8 mouse cellular contexts compared by ENCODE assay signal in the genomic region with DNA sequence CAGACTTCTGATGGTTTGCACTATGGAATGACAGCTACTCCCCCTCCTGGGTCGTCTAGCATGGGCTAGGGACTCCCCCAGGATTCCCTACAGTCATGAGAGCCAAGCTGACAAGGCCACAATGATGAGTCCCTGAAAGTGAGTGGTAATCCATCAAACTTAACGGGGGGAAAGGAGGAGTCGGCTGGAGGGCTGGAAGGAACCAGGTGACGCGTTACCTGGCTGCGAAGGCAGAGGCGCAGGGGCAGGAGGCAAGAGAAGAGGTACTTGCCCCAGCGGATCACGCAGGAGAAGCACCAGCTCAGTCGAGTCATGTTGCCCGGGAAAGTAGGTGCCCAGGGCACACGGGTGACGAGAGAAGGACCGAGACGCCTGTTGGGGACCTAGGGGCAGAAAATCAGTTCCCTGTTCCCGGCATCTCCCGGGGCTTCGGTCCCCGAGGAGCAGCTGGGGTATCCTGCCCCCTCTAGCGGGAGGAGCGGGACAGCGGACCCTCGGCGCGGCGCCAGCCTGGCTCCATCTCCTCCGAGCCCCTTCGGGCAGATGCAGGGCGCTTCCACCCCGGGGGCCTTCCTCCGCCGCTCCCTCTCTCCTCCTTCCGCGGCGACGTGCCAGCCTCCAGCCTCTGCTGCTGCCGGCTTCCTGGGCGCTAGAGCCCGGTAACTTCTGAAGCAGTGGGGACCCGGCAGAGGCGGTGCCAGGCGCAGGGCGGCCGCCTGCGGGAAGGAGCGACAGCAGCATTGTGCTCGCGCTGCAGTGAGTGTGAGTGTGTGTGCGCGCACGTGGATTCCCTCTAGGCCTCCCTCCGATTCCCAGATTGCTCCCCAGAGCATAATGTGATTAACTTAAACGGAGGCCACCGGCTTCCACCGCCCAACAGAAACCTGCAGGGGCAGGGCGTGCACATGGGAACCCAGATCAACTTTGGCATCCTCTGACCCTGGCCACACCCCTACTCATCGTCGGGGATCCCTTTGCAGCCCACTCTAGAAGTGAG. TPM values are rescaled to one million over a fixed set of nuclear protein-coding genes. Genes with fewer than 3 reads are reported as not detected.
DNase-seq lines count a peak whose midpoint lies in the region; ATAC-seq and TF ChIP-seq lines count a peak whose summit lies in the region.

No protein-coding gene starts in this region.

- peak overlapping the region; percentile 55 for H3K4me3 ChIP-seq in heart, embryonic 12.5 days
- peak overlapping the region; percentile 39 for H3K4me3 ChIP-seq in small intestine, adult 2 months (ENCODE audit: low read depth, low read length)

- 1% methylated on average over 58 of the region's 58 CpGs for WGBS in heart, embryonic 12.5 days
- 2% methylated on average over 58 of the region's 58 CpGs for WGBS in small intestine, adult 2 months

- no peak for TF ChIP-seq POLR2A in small intestine, adult 2 months (IDR thresholded peaks at IDR 0.05; ENCODE audit: low read depth, low read length)

- peak overlapping the region; percentile 73 for H3K9ac ChIP-seq in heart, embryonic 12.5 days

- H3K36me3 ChIP-seq in heart, embryonic 12.5 days: no peaks in the 10 kb centered on the region
- no peaks in the 10 kb centered on the region for H3K36me3 ChIP-seq in small intestine, adult 2 months (ENCODE audit: control insufficient read depth, insufficient read depth, low read length)

- DNase-seq in adrenal gland, adult 18-20 months (ENCODE audit: low spot score in 2 of 2): peak; percentile 58 to 61
- no peak for DNase-seq in adrenal gland, postnatal 4 days (ENCODE audit: low spot score in 2 of 2)
- peak; percentile 56 for DNase-seq in urinary bladder, postnatal 14 days (ENCODE audit: low spot score)
- no peak for DNase-seq in urinary bladder, adult 2 months (ENCODE audit: low spot score)
- DNase-seq in kidney, postnatal 25 days: peak; percentile 54 to 64
- peak; percentile 53 for DNase-seq in lung, postnatal 14 days

- H3K27ac ChIP-seq in heart, embryonic 12.5 days (ENCODE audit: poor library complexity, severe bottlenecking): peak overlapping the region; percentile 21
- no peak overlapping the region for H3K27ac ChIP-seq in small intestine, adult 2 months (ENCODE audit: insufficient read depth, low read depth, low read length)

- H3K4me1 ChIP-seq in heart, embryonic 12.5 days (replicated peaks): peaks cover 65% of the 10 kb centered on the region
- peaks cover 4% of the 10 kb centered on the region; the same call in 1 of the 2 replicates for H3K4me1 ChIP-seq in small intestine, adult 2 months (ENCODE audit: control insufficient read depth, insufficient read depth, insufficient read length, low read length)

- no peaks in the 10 kb centered on the region for H3K9me3 ChIP-seq in heart, embryonic 12.5 days (replicated peaks)

- no peak for TF ChIP-seq CTCF in small intestine, adult 2 months (IDR thresholded peaks at IDR 0.05; ENCODE audit: extremely low read depth, insufficient read length, insufficient replicate concordance, low read depth, low read length)

- H3K4me2 ChIP-seq in heart, embryonic 12.5 days: peak overlapping the region; percentile 90

- ATAC-seq in heart, embryonic 12.5 days (ENCODE audit: insufficient number of reproducible peaks, low FRiP score): peak; percentile 27

- peaks cover 33% of the 10 kb centered on the region for H3K27me3 ChIP-seq in heart, embryonic 12.5 days (replicated peaks)
- peaks cover 29% of the 10 kb centered on the region for H3K27me3 ChIP-seq in small intestine, adult 2 months (ENCODE audit: control insufficient read depth, insufficient read depth, low read length)

RNA-seq across cellular contexts. Expression of gene Tns1, which starts 25.9 kb away (rescaled TPM):
- total RNA-seq in adrenal gland, adult 18-20 months (2021): 100 to 1,000 TPM; 389 to 450 TPM
- 100 to 1,000 TPM; 252 to 275 TPM for total RNA-seq in adrenal gland, postnatal 4 days (2021)
- 192 and 408 TPM in 2 replicates for polyA plus RNA-seq in urinary bladder, adult 2 months (2012; rRNA removed)
- polyA plus RNA-seq in heart, embryonic 12.5 days (2016; fragmentation: Nextera tagmentation; extraction: Ambion mirVana): 111 and 115 TPM in 2 replicates
- polyA plus RNA-seq in small intestine, adult 2 months (2012; rRNA removed): 79.6 and 87.0 TPM in 2 replicates

RNA-seq across cellular contexts. Expression of gene Rufy4, which starts 27.0 kb away (rescaled TPM):
- 1 to 10 TPM; 1.3 to 2.0 TPM for total RNA-seq in adrenal gland, adult 18-20 months (2021)
- total RNA-seq in adrenal gland, postnatal 4 days (2021): 1 to 10 TPM; 3.9 to 4.0 TPM
- polyA plus RNA-seq in urinary bladder, adult 2 months (2012; rRNA removed): 1.2 TPM in 2 replicates
- polyA plus RNA-seq in heart, embryonic 12.5 days (2016; fragmentation: Nextera tagmentation; extraction: Ambion mirVana): 0.28 and 0.36 TPM in 2 replicates
- 0.11 TPM in 1 of 2 replicates, not detected in the other for polyA plus RNA-seq in small intestine, adult 2 months (2012; rRNA removed)

RNA-seq across cellular contexts. Expression of gene Cxcr2, which starts 55.5 kb away (rescaled TPM):
- under 1 TPM in 1 of 2 experiments, not detected in 1; 0.13 TPM for total RNA-seq in adrenal gland, adult 18-20 months (2021)
- under 1 TPM; 0.45 to 0.68 TPM for total RNA-seq in adrenal gland, postnatal 4 days (2021)
- polyA plus RNA-seq in urinary bladder, adult 2 months (2012; rRNA removed): 0.03 TPM in 2 replicates
- 0.08 and 0.11 TPM in 2 replicates for polyA plus RNA-seq in heart, embryonic 12.5 days (2016; fragmentation: Nextera tagmentation; extraction: Ambion mirVana)
- 0.11 and 0.41 TPM in 2 replicates for polyA plus RNA-seq in small intestine, adult 2 months (2012; rRNA removed)

Comparison
In these comparisons a context has a peak if more than half of its experiments do, and no peak if none do; other contexts are left out.
1. DNase-seq: peak in adrenal gland, adult 18-20 months (2 of 2), urinary bladder, postnatal 14 days (single experiment), kidney, postnatal 25 days (2 of 2) and lung, postnatal 14 days (single experiment); none in adrenal gland, postnatal 4 days (0 of 2) and urinary bladder, adult 2 months (single experiment).